Mouse (Mus musculus): ENCODE measurements around the gene Frat1. TPM values are rescaled to one million over a fixed set of nuclear protein-coding genes. Genes with fewer than 3 reads are reported as not detected.
"Not testable (repeated sequence)": the region's sequence is repeated elsewhere in the genome, so short reads cannot be mapped to it uniquely, and the experiment has no call there.

The Frat1 gene
- total RNA-seq, 2 experiments from 2014 or later = 21.1 to 23.0 TPM

DNA sequence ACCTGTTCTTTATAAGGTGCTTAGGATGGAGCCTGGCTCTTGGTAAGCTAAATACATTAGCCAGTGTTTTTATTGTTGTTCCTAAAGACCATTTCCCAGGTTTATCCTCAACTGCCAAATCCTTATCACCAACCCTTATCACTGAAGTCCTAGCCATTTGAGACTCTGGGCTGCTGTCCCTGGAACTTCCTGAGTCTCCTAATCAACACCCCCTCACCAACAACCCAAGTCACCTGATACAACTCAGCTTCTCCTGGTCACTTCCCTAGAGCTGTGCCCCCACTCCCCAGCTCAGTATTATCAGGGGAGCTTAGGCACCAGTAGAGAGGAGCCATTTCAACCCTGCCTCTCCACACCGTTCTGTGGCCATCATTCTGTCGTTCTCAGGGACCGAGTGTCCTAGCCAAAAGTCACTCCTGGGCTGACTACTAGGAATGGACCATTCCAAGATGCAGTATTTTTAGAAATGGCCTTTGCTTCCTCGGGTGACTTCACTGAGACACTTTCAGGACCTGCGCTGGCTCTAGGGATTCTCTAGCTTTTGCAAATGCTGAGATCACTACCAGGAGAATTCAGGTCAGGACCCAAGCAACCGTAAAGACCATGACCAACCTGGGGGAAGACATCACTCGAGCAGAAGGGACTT lies 11.5 kb downstream of the Frat1 start:
- no peak for DNase-seq (ENCODE audit: low spot score in 2 of 2)

DNA sequence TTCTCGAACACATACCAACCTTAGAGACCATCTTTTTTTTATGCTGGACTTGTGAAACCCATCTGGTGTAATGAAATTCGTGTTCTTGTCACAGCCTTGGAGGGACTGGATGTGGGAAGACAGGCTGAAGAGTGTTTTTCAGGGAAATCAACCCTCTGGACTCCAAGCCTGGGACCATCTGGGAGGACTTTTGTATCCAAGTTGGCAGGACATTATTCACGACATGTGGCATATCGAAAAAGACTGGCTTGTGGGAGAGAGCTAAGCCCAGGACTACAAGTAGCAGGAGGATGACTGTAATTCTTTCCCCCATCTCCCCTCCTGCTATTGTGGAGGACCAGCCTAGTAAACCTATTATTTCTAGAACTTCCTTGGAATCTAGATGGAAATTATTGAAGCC lies 12.4 kb downstream of the Frat1 start:
- peak in 1 of 2 experiments; percentile 25 for DNase-seq (ENCODE audit: low spot score in 2 of 2)

DNA sequence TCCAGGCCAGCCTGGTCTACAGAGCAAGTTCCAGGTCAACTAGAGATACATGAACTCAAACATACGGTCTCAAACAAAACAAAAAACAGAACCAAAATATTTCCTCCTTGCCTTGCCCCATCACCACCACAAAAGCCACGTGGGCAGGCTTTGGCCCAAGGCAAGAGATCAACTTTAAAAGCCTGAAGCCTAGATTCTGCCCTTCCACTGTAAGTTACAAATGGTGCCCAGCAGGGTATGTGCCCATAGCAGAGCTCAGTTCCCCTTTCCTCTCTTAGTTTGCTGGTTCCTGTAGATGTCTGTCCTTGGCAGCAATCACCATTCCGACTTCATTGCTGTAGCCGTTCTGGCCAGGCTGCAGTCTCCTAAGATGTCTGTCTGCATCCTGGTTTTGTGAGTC lies 12.9 kb downstream of the Frat1 start:
- no peak for DNase-seq (ENCODE audit: low spot score in 2 of 2)

DNA sequence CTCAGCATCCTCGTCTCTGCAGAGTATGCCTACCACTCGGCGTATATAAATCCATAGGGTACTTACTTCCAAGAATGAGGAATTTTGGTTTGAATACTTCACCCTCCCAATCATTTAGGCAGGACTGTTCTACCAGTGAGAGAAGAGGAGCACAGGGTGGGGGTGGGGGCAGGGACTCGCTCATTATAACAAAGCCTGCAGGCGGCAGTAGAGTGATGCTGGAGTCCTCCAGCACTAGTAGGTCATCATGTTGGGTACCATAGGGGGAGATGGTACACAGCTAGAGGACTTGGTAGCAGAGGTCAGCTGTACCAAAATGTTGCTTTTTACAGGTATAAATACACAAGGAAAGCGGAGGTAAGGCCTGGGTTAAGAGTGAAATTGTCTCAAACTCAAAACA lies 14.6 kb downstream of the Frat1 start:
- DNase-seq (ENCODE audit: low spot score in 2 of 2) = no peak

DNA sequence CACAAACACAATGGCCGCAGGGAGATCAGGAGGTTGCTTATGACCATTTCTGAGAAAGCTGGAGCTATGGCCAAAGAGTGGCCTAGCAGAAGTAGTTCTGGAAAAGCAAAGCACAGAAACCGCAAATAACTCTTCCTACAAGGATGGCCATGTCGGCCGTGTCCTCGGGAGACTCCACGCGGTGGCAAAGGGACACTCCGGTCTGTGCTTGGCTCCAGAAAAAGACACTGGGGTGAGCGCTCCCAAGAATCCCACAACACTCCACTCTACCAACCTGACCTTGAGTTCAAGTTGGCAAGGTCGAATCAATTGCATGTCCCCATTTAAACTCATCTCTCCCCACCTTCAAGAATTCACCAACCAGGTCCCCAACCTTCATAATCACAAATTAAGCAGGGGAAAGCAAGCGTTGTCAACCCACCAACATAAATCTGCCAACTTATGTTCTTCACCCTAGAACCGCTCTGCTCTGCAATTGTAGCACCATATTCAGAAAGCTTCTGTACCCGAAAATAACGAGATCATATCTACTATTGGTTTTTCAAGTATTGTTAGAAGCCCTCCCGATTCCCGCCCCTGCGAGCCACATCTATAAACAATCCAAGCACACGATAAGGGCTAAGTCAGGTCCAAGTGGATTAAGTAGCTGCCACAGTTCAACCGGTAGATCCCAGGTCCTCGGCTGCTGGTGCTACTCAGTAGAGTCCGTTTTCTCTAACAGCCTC lies 16.8 kb downstream of the Frat1 start:
- DNase-seq (ENCODE audit: low spot score in 2 of 2) = peak in 1 of 2 experiments; percentile 39

DNA sequence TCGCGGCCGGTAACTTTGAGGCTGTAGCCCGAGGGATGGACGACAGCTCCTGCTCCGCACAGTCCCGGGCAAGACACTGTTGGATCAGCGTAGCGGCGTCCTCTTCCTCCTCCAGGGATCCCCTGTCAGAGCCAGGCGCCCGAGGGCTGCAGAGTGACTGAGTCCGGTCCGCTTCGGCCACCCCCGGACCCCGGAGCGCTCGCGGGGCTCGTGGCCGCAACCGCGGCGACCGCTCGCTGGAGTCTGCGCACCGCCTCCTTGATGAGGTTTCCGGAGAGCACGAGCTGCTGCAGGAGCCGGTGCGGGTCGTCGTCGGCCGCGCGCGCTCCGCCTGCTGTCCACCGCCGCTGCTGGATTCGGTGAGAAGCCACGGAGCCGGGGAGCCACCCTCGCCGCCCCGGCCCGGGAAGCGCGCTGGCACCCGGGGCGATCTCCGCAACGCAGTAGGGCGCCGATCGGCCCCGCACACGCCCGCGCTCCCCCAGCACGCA lies 17.4 kb downstream of the Frat1 start:
- DNase-seq (ENCODE audit: low spot score in 2 of 2) = peak; percentile 49 to 66

DNA sequence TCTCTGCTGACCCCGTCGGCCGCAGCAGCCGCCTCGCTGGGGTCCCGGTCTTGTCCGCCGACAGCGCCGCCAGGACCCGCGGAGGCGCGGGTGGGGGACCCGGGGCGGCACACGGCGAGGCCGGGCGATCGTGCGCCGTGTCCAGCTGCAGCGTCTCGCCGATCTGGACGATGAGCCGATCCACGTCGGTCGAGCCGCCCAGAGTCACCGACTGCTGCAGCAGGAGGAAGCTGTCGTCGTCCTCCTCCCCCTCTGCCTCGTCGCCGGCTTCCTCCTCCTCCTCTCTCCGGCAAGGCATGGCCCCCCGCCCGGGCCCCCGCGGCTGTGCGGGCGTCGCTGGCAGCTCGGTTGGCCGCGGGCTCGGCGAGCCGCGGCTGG lies 17.8 kb downstream of the Frat1 start:
- DNase-seq (ENCODE audit: low spot score in 2 of 2) = not testable (repeated sequence)

DNA sequence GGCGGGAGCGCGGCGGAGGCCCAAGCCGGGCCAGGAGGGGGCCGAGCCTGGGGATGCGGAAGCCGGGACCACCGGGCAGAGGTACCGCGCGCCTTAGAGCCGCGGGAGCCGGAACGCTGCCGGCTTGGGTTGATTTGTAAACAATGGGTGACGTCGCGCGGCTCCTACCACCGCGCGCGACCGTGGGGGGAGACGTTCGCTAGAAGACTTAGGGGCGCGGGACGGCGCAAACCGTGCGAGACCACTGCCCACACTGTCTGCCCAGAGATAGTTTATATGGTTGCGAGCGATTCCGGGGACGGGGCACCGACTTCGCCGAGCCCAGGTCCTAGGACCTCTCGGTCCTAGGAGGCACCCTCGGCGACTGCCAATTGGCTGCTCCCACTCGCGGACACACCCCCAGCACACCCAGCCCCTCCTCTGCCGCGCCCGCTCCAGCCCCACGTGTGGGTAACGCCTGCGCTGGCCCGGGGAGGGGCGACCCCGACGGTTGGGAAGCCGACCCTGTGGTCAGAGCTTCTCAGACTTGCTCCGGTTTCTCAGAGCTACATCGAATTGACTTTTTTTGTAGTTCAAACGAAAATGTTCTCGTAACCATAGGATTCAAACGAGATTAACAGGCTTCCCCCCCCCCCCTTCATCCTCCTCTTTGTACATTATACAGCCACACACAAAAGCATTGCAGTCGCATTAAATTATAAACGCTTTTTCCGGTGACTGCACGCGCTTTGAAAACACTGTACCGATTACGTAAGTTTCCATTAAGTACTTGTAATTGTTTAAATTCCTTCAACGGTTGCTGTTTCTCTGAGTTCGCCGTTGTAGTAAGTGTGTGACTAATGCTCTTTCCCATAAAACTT lies 18.5 kb downstream of the Frat1 start, which contains the start of gene Frat2:
Gene Frat2, minus strand, starts transcription at position 141 of the 860 bp plus-strand sequence.
- DNase-seq (ENCODE audit: low spot score in 2 of 2) = peak; percentile 85 to 90

DNA sequence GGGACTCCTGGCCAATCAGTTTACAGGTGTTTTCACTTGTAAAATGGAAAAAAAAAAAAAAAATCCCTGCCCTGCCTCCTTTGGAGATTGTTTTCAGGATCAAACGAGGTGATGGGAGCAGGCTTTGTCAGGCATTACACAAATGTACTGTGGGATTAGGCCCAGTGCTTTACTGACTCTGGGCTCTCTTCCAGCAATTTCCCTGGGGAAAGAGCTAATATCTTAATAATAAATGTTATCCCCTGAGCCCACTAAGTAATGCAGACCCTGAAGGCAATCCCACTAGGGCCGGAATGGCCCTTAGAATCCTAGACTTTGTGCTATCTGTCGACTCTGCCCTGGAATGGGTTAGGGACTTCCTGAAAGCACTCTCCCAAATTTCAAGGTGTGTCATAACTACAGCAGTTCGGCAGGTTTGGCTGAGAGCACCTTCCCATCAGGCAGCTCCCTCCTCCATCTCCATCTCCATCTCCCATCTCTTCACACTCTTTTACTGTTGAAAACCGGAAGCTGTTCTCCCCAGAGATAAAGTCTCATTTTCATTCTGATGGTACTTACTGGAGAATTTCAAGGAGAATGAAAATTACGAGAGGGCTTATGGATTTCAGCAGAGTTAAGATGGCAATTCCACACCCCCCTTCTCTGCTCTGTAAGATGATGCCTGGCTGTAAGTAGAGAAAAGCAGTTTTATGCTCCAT lies 20.4 kb downstream of the Frat1 start:
- no peak for DNase-seq (ENCODE audit: low spot score in 2 of 2)

DNA sequence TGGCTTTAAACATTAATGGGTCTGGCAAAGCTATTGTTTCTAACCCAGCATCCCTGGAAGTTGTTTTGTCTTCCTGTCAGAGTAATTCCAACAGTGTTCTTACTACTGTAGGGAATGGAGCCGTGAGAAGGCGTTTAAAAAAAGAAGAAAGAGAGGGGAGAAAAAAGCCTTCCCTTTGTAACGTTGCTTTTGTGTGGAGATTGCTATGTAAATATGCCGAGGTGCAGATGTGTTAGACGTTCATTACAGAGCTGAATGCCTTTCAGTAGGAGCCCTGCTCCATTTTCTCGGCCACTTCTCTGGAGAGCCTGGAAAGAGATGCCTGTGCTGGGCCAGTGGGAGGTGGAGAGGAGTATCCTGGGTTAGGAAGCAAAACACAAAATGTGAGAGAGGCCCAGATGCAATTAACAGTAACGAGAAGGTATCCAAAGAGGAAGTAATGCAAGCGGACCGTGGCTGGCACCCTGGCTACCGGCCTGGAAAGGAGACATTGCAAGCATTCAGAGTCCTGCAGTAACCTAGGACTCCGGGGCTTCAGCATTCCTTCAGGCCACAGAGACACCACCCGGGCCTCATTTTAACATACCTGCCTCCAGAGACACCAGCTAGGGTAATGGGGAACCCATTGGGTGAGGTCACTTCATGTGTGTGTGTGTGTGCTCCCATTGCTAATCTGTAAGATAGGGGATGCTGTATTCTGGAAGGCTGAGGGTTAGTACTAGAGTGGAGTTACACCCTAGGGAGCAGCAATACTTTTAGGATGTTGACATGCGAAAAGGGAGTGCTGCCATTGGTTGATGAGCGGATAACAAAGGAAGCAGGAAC lies 21.2 kb downstream of the Frat1 start:
- DNase-seq (ENCODE audit: low spot score in 2 of 2) = no peak

DNA sequence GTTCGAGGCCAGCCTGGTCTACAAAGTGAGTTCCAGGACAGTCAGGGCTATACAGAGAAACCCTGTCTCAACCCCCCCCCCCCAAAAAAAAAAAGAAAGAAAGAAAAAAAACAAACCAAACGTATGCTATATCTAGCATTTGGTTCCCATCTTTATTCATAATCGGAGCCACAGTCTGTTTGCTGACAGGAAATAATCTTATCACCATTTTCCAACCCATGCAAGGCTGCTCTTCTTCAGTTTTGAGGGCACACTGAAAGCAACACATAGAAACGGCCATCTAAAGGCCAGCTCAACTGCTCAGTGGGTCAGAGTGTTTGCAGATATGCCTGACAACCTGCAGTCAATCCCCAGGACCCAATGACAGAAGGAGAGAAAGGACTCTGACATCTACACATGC lies 22.7 kb downstream of the Frat1 start:
- no peak for DNase-seq (ENCODE audit: low spot score in 2 of 2)

DNA sequence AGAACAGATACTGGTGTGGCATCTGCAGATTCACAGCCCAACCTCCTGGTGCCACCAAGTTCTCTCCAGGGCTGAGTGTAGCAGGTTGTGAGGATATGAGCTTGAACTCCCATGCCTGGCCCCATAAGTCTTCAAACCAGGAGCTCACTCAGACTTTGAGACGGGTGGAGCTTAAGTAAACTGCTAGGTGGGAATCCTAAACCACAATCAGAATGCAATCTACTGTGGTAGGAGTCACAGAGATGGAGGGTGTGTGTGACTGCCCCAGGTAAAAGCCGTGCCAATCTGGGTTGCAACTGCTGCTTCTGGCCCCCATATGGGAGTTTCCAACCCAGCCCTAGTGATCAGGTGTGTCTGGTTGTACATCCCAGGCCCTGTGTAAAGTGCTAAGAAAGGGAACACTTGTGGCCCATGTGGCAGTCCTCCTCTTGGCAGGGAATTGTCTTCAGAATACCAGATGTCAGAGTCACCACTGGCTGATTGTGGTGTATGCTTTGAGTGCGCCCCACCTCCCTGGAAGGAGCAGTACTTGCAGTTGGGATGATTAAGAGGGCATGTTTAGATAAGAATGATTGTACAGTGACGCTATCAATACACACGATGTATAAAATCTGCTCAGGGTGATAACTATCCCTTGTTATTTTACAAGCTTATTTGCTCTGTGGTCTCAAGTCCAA lies 27.5 kb downstream of the Frat1 start:
- no peak for DNase-seq (ENCODE audit: low spot score in 2 of 2)

DNA sequence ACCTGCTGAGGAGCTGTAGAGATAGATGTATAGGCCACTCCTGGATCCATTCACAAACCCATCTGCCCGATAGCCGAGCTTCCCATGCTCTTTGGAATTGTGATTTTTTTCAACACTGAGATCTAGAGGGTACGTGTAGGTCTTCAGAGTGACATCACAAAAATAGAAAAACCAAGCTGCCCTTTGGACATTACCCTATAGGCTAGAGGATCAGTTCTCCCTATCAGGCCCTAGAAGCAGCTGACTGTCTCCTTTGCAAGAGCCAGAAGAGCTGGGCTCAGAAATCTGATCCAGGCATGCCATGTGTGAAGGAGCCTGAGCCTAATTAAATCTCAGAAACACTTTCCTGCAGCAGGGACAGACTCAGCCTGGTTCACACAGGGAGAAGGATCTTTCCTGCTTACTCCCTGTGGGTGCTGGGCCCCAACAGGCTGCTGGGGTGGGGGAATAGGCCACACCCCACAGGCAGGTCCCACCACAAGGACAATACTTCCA lies 28.1 kb downstream of the Frat1 start:
- DNase-seq (ENCODE audit: low spot score in 2 of 2) = no peak

DNA sequence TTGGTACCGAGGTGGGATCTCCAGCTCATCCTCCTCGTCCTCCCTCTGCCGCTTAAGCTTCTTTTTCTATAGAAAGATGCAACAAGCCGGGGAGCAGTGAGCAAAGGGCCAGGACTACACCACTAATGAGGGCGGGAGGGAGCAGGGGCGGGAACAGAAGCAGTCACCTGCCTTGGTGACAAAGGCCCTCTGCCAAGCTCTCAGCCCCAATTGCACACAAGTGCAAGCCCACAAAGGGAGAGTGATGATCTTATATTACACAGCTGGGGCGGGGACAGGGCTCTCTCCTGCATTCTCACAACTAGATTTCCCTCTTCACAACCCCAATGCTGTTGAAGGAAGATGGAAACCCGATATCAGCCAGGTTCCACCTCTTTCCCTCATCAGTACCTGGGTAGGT lies 36.9 kb downstream of the Frat1 start:
- DNase-seq (ENCODE audit: low spot score in 2 of 2) = no peak

DNA sequence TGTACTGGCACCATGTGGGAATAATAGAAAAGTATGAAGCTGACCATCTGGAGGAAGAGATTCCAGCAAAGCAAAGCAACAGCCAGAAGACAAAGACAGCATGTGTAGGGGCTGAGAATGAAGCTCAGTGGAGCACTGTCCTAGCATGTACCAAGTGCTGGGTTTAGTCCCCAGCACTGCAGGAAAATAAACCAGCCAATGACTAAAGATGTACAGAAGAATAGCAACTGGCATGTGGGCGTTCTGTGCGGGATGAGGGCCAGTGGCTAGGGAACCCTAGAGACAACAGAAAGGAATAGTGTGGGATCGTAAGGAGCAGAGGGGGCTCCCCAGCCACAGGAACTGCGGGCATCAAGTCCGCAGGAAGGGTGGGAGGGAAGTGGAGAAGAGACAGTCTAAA lies 39.5 kb downstream of the Frat1 start:
- DNase-seq (ENCODE audit: low spot score in 2 of 2) = no peak

DNA sequence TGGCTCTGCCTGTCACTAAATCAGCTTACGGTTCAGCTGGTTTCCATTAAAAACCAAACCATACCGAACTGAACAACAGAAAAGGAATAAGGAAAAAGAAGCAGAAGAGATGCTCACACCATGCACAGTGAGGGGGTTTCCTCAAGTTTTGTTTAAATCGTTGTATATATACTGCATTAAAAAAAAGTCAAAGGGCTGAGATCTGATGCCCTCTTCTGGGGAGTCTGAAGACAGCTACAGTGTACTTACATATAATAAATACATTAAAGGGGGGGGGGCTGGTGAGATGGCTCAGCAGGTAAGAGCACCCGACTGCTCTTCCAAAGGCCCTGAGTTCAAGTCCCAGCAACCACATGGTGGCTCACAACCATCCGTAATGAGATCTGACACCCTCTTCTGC lies 40.2 kb downstream of the Frat1 start:
- not testable (repeated sequence) for DNase-seq (ENCODE audit: low spot score in 2 of 2)

DNA sequence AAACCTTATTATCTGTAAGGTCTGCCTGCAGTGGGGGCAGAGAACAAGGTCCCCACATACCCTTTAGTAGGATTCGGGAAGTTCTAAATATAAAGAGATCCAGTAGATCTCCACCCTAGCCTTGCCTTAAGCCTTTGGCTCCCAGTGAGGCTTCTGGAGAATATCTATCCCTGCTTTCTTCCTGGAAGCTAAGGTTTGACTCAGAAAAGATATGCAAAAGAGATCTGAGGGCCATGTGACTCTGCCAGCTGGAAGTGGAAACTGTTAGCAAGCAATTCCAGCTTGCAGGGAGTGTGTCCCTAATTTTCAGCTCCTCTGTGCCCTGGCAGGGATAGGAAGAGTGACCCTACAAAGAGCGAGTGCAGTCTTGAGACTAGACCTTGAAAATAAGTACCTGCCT lies 42.5 kb downstream of the Frat1 start:
- DNase-seq (ENCODE audit: low spot score in 2 of 2) = no peak

DNA sequence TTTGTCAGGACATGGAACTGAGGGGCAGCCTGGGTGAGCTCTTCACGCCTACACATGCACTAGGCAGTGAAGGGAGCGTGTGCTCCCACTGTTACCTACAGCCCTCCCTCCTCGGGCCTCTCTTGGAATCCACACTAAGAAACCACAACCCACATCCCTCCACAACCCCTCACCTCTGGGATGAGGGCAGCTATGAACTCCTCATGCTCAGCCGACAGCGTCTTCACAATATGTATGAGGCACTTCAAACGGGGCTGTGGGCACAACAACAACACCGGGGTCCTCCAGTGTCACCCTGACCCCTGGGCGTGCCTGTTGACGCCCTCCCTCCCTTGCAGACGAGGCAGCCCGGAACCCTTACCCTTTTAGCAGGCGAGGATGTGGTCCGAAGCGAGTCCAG lies 44.6 kb downstream of the Frat1 start:
- no peak for DNase-seq (ENCODE audit: low spot score in 2 of 2)

DNA sequence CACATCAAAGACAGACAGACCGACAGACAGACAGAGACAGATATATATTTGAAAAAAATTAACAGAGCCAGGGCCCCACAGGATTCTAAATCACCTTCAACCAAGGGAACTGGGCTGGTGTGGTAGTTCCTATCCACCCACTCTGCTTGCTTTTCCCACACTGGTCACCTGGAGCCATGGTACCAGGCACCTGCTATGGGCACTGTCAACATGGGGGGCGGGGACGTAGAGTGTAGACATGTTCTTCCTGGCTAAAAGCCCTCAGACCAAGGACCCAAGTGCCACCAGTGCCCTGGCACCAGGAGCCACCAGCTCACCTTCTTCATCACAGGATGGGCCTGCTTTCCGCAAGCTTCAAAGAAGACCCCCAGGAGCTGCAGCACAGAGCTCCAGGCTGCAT lies 52.1 kb downstream of the Frat1 start:
- DNase-seq (ENCODE audit: low spot score in 2 of 2) = no peak

All from layer of hippocampus, postnatal 10 days (tissue).